Mouse (Mus musculus) heart, embryonic 15.5 days (tissue): ENCODE measurements around the gene Gm11444. TPM values are rescaled to one million over a fixed set of nuclear protein-coding genes. Genes with fewer than 3 reads are reported as not detected.

Experiments
- ATAC-seq: fragments of 200-750 bp; cut with Nextera tagmentation; replicated peaks from 2 replicates; pipeline ENCODE4 v1.8.0; 2017; ENCODE audit warnings: low read depth, moderate TSS enrichment; ENCODE audit not compliant: insufficient number of reproducible peaks, insufficient read depth, low FRiP score
- H3K27ac ChIP-seq: fragments of 300-500 bp; sonication (generic); 2 replicates; pipeline ENCODE4 v1.5.1; 2015; ENCODE audit warnings: mild to moderate bottlenecking, inconsistent platforms
- H3K27me3 ChIP-seq: fragments of 300-500 bp; sonication (generic); 2 replicates; pipeline ENCODE4 v1.6.1; 2015; ENCODE audit warnings: inconsistent platforms
- H3K36me3 ChIP-seq: fragments of 300-500 bp; sonication (generic); 2 replicates; pipeline ENCODE4 v1.6.1; 2015; ENCODE audit warnings: mild to moderate bottlenecking, inconsistent platforms
- H3K4me1 ChIP-seq: fragments of 300-500 bp; sonication (generic); replicated peaks from 2 replicates; pipeline ENCODE4 v1.6.1; 2015; ENCODE audit warnings: inconsistent platforms
- H3K4me2 ChIP-seq: fragments of 300-500 bp; sonication (generic); 2 replicates; pipeline ENCODE4 v1.6.1; 2015; ENCODE audit warnings: inconsistent platforms, mild to moderate bottlenecking, moderate library complexity
- H3K4me3 ChIP-seq: fragments of 300-500 bp; sonication (generic); 2 replicates; pipeline ENCODE4 v1.5.1; 2015; ENCODE audit warnings: mild to moderate bottlenecking, inconsistent platforms
- H3K9ac ChIP-seq: fragments of 300-500 bp; sonication (generic); 2 replicates; pipeline ENCODE4 v1.6.1; 2015; ENCODE audit warnings: mild to moderate bottlenecking, inconsistent platforms
- H3K9me3 ChIP-seq: fragments of 300-500 bp; sonication (generic); replicated peaks from 2 replicates; pipeline ENCODE4 v1.6.1; 2016; ENCODE audit warnings: inconsistent platforms
- WGBS: fragments of 180-500 bp; shearing (Covaris S2); methylation state at CpG from one replicate; pipeline ENCODE4 v1.1.7; 2015; ENCODE audit warnings: mixed read lengths; 5-methylcytosine and 5-hydroxymethylcytosine counted together
- polyA plus RNA-seq: library from polyadenylated mRNA; unstranded; fragments of >200 nt; fragmentation: Nextera tagmentation; extraction: Ambion mirVana; gene quantifications from 2 replicates; pipeline ENCODE4 v1.2.1, GENCODE M21; 2015

Gene Gm11444
- polyA plus RNA-seq, 1 experiment from 2014 or later: not detected

DNA sequence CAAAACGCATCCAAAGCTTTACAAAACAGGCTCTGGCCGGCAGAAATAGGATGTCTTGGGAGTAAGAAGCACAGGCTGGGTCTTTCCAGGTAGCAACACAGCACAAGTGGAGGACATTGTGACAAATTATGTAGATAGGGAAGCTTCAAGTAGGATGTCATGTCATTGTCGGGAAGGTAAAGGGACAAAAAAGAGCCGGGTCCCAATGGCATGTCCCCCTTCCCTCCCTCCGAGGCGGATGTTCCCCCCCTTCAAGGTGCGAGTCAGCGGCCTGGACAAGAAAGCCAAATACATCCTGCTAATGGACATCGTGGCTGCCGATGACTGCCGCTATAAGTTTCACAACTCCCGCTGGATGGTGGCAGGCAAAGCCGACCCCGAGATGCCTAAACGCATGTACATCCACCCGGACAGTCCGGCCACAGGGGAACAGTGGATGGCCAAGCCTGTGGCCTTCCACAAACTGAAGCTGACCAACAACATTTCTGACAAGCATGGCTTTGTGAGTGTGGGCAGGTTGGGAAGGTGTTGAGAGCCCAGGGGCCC is 15.7 kb downstream of the Gm11444 start:
- peak overlapping the region; percentile 96 for H3K4me2 ChIP-seq
- peaks cover 95% of the 10 kb centered on the region for H3K27me3 ChIP-seq
- peak overlapping the region; percentile 63 for H3K4me3 ChIP-seq
- H3K9me3 ChIP-seq: no peaks in the 10 kb centered on the region
- peak overlapping the region; percentile 11; the same call in 1 of the 2 replicates for H3K9ac ChIP-seq
- no peak overlapping the region; the same call in 1 of the 2 replicates for H3K27ac ChIP-seq
- WGBS: 31% methylated on average over 17 of the region's 17 CpGs
- H3K4me1 ChIP-seq: peaks cover 57% of the 10 kb centered on the region
- H3K36me3 ChIP-seq: no peaks in the 10 kb centered on the region
- ATAC-seq: no peak

DNA sequence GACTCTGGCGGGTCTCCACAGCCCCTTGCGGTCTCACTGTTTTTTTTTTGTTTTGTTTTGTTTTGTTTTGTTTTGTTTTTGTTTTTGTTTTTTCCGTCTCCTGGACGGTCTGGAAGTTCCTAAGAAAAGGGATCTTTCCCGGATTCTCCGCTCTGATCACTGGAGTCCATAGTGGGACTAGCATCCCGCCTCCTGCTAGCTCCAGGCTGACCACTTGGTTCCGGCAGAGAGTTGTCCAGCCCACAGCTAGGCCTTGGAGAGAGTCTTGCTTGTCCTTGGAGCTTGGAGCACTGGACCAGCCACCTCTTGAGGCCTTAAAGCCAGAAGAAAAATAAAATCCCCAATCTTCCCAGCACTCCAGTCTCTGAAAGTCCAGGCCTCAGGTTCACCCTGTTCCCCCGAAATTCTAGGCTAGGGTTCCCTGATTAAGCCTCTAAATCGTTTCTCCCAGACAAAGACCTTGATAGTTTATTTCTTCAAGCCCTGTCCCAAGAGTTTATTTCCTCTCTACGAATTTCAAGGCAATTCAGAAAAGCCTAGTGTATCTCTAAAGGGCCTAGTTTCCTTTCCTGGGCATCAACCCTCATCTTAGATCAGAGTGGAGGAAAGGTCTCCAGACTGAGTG is 16.3 kb downstream of the Gm11444 start:
- Histone ChIP-seq H3K9me3 (no peaks in the 10 kb centered on the region), H3K9ac (peak overlapping the region; percentile 68), H3K4me1 (peaks cover 62% of the 10 kb centered on the region), H3K4me3 (peak overlapping the region; percentile 63), H3K27ac (peak overlapping the region; percentile 76; the same call in 1 of the 2 replicates), H3K27me3 (peaks cover 95% of the 10 kb centered on the region), H3K36me3 (no peaks in the 10 kb centered on the region), H3K4me2 (peak overlapping the region; percentile 96)
- no peak for ATAC-seq
- 19% methylated on average over 11 of the region's 11 CpGs for WGBS

DNA sequence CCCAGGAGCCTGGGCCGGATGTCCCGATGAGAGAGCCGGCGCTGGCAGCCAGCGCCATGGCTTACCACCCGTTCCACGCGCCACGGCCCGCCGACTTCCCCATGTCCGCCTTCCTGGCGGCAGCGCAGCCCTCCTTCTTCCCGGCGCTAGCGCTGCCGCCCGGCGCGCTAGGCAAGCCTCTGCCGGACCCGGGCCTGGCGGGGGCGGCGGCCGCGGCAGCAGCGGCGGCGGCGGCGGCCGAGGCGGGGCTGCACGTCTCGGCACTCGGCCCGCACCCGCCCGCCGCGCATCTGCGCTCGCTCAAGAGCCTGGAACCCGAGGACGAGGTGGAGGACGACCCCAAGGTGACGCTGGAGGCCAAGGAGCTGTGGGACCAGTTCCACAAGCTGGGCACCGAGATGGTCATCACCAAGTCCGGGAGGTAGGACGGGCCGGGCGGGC is 17.0 kb downstream of the Gm11444 start:
- Histone ChIP-seq H3K27me3 (peaks cover 93% of the 10 kb centered on the region), H3K9me3 (no peaks in the 10 kb centered on the region), H3K36me3 (no peaks in the 10 kb centered on the region), H3K27ac (peak overlapping the region; percentile 76), H3K9ac (peak overlapping the region; percentile 68), H3K4me3 (peak overlapping the region; percentile 63), H3K4me2 (peak overlapping the region; percentile 96), H3K4me1 (peaks cover 58% of the 10 kb centered on the region)
- WGBS: under 1% methylated on average over 53 of the region's 54 CpGs
- no peak for ATAC-seq

DNA sequence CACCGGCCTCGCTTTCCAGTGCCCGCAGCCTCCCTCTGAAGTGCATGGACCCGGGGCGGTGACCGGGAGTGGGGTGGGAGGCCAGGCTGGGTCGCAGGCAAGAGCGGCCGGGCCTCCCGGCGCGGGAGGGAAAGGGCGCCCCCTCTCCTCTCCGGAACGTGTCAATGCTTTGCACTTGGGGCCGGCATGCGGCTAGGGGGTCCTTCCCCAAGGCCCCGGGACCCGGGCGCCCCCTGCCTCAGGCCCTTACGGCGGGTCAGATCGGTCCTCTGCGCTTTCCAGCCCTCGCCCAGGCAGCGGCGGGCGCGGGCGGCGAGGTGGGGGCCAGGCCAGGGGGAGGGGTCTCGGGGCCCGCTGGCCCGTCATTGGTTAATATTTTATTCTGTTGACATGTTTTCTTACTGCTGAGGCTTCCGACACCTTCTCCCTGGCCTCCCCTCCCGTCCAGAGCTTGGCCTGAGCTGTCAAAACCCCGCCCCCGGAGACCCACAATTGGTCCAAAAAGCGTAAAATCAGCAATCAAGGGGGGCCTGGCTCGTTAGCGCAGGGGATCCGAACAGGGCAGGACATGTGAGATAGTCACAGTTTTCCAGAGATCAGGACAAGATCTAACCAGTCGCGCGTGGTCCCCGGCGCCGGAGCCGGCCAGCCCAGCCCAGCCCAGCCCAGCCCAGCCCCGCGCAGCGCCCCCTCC is 17.8 kb downstream of the Gm11444 start, which contains the start of gene Tbx2:
Gene Tbx2 (plus strand): TSS at position 321 of the 694 bp plus-strand sequence.
- H3K4me3 ChIP-seq: peak within 1 kb of the TSS; percentile 63
- ATAC-seq: peak; percentile 63
- no peaks in the 10 kb centered on the region for H3K36me3 ChIP-seq
- H3K9me3 ChIP-seq: no peaks in the 10 kb centered on the region
- H3K9ac ChIP-seq: peak within 1 kb of the TSS; percentile 68
- peak within 1 kb of the TSS; percentile 76 for H3K27ac ChIP-seq
- peaks cover 51% of the 10 kb centered on the region for H3K4me1 ChIP-seq
- peak within 1 kb of the TSS; percentile 96 for H3K4me2 ChIP-seq
- under 1% methylated on average over 48 of the region's 52 CpGs for WGBS
- peaks cover 93% of the 10 kb centered on the region for H3K27me3 ChIP-seq

DNA sequence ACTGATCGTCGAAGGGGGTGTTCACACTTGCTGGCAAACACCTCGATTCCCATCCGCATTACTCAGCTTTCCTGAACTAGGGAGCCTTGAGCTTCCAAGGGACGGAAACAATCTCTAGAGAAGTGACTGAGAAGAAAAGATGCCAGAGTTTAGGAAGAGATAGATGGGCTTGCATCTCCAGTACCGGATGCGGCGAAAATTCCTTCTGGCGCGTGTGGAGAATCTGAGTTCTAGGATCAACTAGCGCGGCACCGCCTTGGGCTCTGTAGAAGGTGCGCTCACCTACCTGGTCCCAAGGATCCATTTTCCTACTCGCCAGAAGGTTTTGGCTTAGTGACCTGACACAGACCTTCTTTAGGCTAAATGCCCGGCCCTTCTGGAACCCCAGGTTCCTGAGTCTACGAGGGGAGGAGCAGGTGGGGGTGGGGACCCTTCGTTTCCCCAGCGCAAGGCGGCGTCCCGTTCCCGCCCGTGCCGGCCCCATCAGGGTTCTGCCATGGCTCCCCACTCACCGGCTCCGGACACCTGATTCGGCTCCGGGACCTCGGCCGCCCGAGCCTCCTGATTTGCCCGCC is 18.4 kb downstream of the Gm11444 start:
- Histone ChIP-seq H3K4me3 (peak overlapping the region; percentile 63), H3K4me2 (peak overlapping the region; percentile 96), H3K36me3 (no peaks in the 10 kb centered on the region), H3K9me3 (no peaks in the 10 kb centered on the region), H3K4me1 (peaks cover 49% of the 10 kb centered on the region), H3K9ac (peak overlapping the region; percentile 53), H3K27me3 (peaks cover 93% of the 10 kb centered on the region), H3K27ac (peak overlapping the region; percentile 76)
- WGBS: 2% methylated on average over 33 of the region's 33 CpGs
- ATAC-seq: peak; percentile 4; the same call in 1 of the 2 replicates

GRCm38 (mm10) chr11:85830901-85831341 is 19.2 kb downstream of the Gm11444 start:
- H3K4me2 ChIP-seq: peak overlapping the region; percentile 66
- ATAC-seq: no peak
- H3K27ac ChIP-seq: peak overlapping the region; percentile 49; the same call in 1 of the 2 replicates
- H3K27me3 ChIP-seq: peaks cover 93% of the 10 kb centered on the region
- WGBS: 9% methylated on average over 17 of the region's 17 CpGs
- peaks cover 48% of the 10 kb centered on the region for H3K4me1 ChIP-seq
- no peaks in the 10 kb centered on the region for H3K36me3 ChIP-seq
- no peak overlapping the region for H3K9ac ChIP-seq
- H3K4me3 ChIP-seq: peak overlapping the region; percentile 63
- H3K9me3 ChIP-seq: no peaks in the 10 kb centered on the region

DNA sequence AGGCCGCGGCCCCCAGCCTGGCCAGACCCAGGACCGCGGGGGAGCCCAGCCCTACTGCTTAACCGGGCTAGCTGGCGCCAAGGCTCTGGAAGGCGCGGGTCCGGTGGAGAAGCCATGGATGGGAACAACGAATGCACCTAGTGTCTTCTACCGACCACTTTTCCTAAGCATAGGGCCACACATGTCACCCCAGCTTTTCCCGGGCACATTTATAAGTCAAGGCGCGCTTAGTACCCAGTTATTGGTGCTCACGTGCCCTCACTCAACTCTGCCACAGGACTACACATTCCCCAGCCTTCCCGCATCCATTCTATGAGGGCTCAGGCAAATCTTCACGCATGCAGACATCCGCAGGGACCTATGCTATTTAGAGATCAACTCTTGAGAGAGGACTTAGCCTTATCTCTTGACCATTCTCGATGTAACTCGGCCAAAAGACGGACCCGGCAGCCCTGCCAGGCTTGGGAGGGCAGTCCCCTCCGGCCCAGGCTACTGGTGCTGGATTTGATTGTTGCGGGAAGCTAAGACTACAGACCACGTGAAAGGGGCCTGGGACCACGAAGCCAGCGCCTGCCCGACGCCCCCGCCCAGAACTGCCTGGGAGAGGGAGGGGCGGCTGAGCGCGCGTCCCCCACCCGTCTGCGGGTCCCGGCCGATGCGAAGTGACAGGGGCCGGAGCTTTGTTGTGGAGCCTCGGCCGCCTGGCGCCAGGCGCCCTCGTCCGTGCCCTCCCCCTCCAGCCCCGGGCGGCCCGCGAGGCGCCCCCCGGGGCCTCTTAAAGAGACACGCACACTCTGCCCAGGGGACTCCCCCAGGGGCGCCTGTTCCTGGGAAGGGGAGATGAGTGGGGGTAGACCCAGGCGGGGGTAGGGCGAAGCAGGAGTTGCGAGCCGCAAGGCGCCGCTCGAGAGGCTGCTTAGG is 20.4 kb downstream of the Gm11444 start:
- Histone ChIP-seq H3K9ac (peak overlapping the region; percentile 39), H3K36me3 (no peaks in the 10 kb centered on the region), H3K9me3 (no peaks in the 10 kb centered on the region), H3K4me1 (peaks cover 51% of the 10 kb centered on the region), H3K4me2 (peak overlapping the region; percentile 66), H3K4me3 (peak overlapping the region; percentile 63), H3K27me3 (peaks cover 91% of the 10 kb centered on the region), H3K27ac (peak overlapping the region; percentile 49; the same call in 1 of the 2 replicates)
- no peak; the same call in 1 of the 2 replicates for ATAC-seq
- 2% methylated on average over 60 of the region's 61 CpGs for WGBS

DNA sequence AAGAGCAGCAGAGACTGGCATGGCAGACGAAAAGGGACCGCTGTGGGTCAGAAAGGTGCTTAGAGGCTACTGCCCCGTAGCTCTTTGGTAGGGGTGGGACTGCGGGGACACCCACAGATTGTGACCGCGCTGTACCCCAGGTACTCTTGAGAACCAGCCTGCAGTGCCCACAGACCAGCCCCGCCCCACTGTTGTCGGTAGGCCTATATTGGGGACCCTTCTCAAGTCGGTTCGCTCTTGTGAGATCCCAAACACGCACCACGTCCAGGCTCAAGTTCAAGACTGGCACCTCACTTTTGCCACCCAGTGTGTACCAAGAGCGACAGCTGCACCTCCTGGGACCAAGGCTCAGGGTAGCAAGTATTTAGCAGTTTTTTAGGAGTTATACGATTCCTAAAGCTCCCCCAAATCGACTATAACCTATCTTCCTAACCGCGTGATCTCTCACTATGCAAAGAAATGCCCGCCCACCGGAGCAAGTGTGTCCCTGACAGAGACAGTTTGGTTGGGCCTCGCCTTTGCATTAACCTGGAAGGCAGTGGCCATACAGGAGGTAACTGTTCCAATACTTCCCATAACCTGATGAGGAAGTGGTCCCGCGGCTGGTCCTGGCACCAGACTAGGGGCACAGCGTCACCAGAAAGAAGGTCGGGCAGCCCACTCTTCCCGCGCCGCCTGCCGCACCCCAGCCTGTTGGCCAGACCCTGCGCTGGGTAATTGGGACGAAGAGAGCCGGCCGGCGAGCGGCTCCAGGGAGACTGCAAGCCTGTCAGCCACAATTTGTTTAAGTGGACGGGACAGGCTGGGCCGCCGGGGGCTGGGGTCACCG is 21.2 kb downstream of the Gm11444 start:
- Histone ChIP-seq H3K4me1 (peaks cover 51% of the 10 kb centered on the region), H3K4me3 (peak overlapping the region; percentile 63), H3K27ac (0 out of 2 replicates have a peak overlapping the region, but pooled peaks have one; percentile 8), H3K9ac (0 out of 2 replicates have a peak overlapping the region, but pooled peaks have one; percentile 25), H3K4me2 (peak overlapping the region; percentile 66), H3K9me3 (no peaks in the 10 kb centered on the region), H3K36me3 (no peaks in the 10 kb centered on the region), H3K27me3 (peaks cover 91% of the 10 kb centered on the region)
- WGBS: 25% methylated on average over 38 of the region's 38 CpGs
- ATAC-seq: no peak

DNA sequence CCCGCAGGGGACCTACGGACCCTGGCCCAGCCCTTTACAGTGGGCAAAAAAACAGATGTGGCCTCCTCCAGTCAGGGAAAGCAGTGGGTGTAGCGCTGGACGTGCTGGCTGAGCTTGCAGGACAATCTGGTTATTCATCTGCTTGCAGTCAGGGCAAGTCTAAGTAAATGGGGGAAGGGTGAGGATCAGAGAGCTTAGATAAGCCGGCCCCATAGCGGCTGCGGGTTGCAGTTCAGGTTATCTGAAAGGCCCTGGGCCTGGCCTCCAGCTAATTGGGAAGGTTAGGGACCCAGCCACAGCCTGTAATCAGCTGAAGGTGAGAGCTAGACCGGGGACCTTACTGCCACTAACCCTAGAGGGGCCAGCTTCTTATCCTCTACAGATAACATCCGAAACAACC is 22.8 kb downstream of the Gm11444 start:
- no peak overlapping the region for H3K9ac ChIP-seq
- 42% methylated on average over 9 of the region's 9 CpGs for WGBS
- no peaks in the 10 kb centered on the region for H3K9me3 ChIP-seq
- H3K27ac ChIP-seq: no peak overlapping the region
- H3K27me3 ChIP-seq: peaks cover 87% of the 10 kb centered on the region
- H3K36me3 ChIP-seq: no peaks in the 10 kb centered on the region
- peaks cover 47% of the 10 kb centered on the region for H3K4me1 ChIP-seq
- no peak overlapping the region for H3K4me3 ChIP-seq
- H3K4me2 ChIP-seq: no peak overlapping the region
- ATAC-seq: no peak

DNA sequence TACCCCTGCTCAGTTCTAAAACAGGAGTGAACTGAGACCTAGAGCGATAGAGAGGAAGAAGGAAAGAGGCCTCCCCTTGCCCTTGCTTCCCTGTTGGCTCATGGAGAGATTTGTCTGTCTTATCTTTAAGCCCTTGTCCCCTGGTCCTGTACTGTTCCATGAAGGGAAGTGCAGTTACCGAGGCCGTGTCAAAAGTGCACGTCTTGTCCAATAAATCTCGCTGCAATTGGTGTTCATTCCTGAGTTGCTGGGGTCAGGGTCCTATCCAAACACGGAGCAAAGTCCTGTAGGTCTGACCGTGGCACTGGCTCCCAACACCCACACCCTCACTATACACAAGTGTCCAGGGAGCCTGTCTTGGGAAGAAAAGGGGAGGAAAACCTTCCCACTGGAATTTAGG is 24.3 kb downstream of the Gm11444 start:
- Histone ChIP-seq H3K27ac (no peak overlapping the region), H3K4me3 (no peak overlapping the region), H3K4me1 (peaks cover 34% of the 10 kb centered on the region), H3K27me3 (peaks cover 80% of the 10 kb centered on the region), H3K4me2 (no peak overlapping the region), H3K9me3 (no peaks in the 10 kb centered on the region), H3K9ac (no peak overlapping the region), H3K36me3 (no peaks in the 10 kb centered on the region)
- ATAC-seq: no peak
- WGBS: 49% methylated on average over 7 of the region's 7 CpGs
